Mouse (Mus musculus) MEL (cell line): Measurements from ENCODE around the gene Plpp6. TPM values are rescaled to one million over a fixed set of nuclear protein-coding genes. Genes with fewer than 3 reads are reported as not detected.

ENCODE experiments used
- DNase-seq: peaks from one replicate; pipeline ENCODE4 v3.0.0; 2011; ENCODE audit warnings: low read depth, low spot score
- H3K27ac ChIP-seq: 2 replicates; pipeline ENCODE4 v1.5.1; 2012; ENCODE audit warnings: low read depth, mild to moderate bottlenecking, control low read depth, low read length, moderate library complexity; ENCODE audit not compliant: control insufficient read depth
- H3K27me3 ChIP-seq, 2 experiments: fragments of 150-350 bp in 1 of 2; sonication (generic) in 1 of 2; 2 replicates each; pipeline ENCODE4 v1.6.1; 2012; ENCODE audit warnings: low read length in 2 of 2, mild to moderate bottlenecking in 2 of 2, improper control_type of control experiment in 1 of 2, moderate library complexity in 1 of 2; ENCODE audit not compliant: insufficient read depth in 2 of 2, control insufficient read depth in 1 of 2
- H3K36me3 ChIP-seq, 2 experiments: 2 replicates each; pipeline ENCODE4 v1.6.1; 2012 to 2014; ENCODE audit warnings: low read length in 2 of 2, improper control_type of control experiment in 1 of 2, inconsistent platforms in 1 of 2, mild to moderate bottlenecking in 1 of 2; ENCODE audit not compliant: insufficient read depth in 2 of 2, control insufficient read depth in 1 of 2
- H3K4me1 ChIP-seq, 2 experiments: fragments of 150-350 bp in 1 of 2; sonication (generic) in 1 of 2; 2 replicates each; pipeline ENCODE4 v1.6.1; 2012; ENCODE audit warnings: low read length in 2 of 2, improper control_type of control experiment in 1 of 2, mild to moderate bottlenecking in 1 of 2; ENCODE audit not compliant: insufficient read depth in 2 of 2, control insufficient read depth in 1 of 2
- H3K4me3 ChIP-seq, 2 experiments: fragments of 150-350 bp in 1 of 2; sonication (generic) in 1 of 2; 2 replicates each; pipeline ENCODE4 v1.5.1; 2012; ENCODE audit warnings: low read depth in 2 of 2, low read length in 2 of 2, mild to moderate bottlenecking in 2 of 2, moderate library complexity in 2 of 2, control low read depth in 1 of 2, improper control_type of control experiment in 1 of 2; ENCODE audit not compliant: control insufficient read depth in 1 of 2, insufficient read depth in 1 of 2
- H3K79me2 ChIP-seq: 2 replicates; pipeline ENCODE4 v1.6.1; 2012; ENCODE audit warnings: mild to moderate bottlenecking, low read length, moderate library complexity; ENCODE audit not compliant: control insufficient read depth, poor library complexity, insufficient read depth
- H3K9ac ChIP-seq: 2 replicates; pipeline ENCODE4 v1.6.1; 2012; ENCODE audit warnings: low read depth, mild to moderate bottlenecking, control low read depth, low read length, moderate library complexity; ENCODE audit not compliant: control insufficient read depth, poor library complexity, severe bottlenecking
- H3K9me3 ChIP-seq: fragments of 150-350 bp; sonication (generic); replicated peaks from 2 replicates; pipeline ENCODE4 v1.6.1; 2012; ENCODE audit warnings: mild to moderate bottlenecking, low read length, improper control_type of control experiment, moderate library complexity; ENCODE audit not compliant: insufficient read depth
- CHD2 ChIP-seq: IDR thresholded peaks from 2 replicates; pipeline ENCODE4 v1.6.1; 2011; ENCODE audit warnings: low read length, improper control_type of control experiment
- CTCF ChIP-seq, 3 experiments: IDR thresholded peaks in 2 of 3; conservative IDR thresholded peaks in 1 of 3; 2 replicates each; pipeline ENCODE4 v1.5.1; 2011 to 2012; ENCODE audit warnings: low read length in 3 of 3, low read depth in 2 of 3, mild to moderate bottlenecking in 2 of 3, improper control_type of control experiment in 1 of 3, inconsistent platforms in 1 of 3, mixed read lengths in 1 of 3, moderate library complexity in 1 of 3; ENCODE audit not compliant: control insufficient read depth in 1 of 3, insufficient read depth in 1 of 3, poor library complexity in 1 of 3, severe bottlenecking in 1 of 3
- E2F4 ChIP-seq: IDR thresholded peaks from 2 replicates; pipeline ENCODE4 v1.6.1; 2011; ENCODE audit warnings: low read depth, low read length, improper control_type of control experiment, borderline replicate concordance
- EP300 ChIP-seq, 2 experiments: IDR thresholded peaks; 2 replicates each; pipeline ENCODE4 v1.6.1; 2011; ENCODE audit warnings: improper control_type of control experiment in 2 of 2, low read length in 2 of 2, low read depth in 1 of 2, mild to moderate bottlenecking in 1 of 2
- GATA1 ChIP-seq: IDR thresholded peaks from 2 replicates; pipeline ENCODE4 v1.6.1; 2011; ENCODE audit warnings: low read depth, low read length, improper control_type of control experiment
- KAT2A ChIP-seq: conservative IDR thresholded peaks from 2 replicates; pipeline ENCODE4 v1.6.1; 2012; ENCODE audit warnings: low read depth, low read length, improper control_type of control experiment, inconsistent platforms
- MAFK ChIP-seq: IDR thresholded peaks from 2 replicates; pipeline ENCODE4 v1.6.1; 2011; ENCODE audit warnings: low read depth, mild to moderate bottlenecking, low read length, improper control_type of control experiment, borderline replicate concordance
- MEF2A ChIP-seq: IDR thresholded peaks from 2 replicates; pipeline ENCODE4 v1.6.1; 2014; ENCODE audit warnings: low read depth, mild to moderate bottlenecking, inconsistent platforms, low read length, improper control_type of control experiment; ENCODE audit not compliant: poor library complexity, insufficient replicate concordance, severe bottlenecking; ENCODE audit errors: extremely low read depth
- MXI1 ChIP-seq: IDR thresholded peaks from 2 replicates; pipeline ENCODE4 v1.6.1; 2011; ENCODE audit warnings: mild to moderate bottlenecking, low read depth, low read length, improper control_type of control experiment
- MYB ChIP-seq: IDR thresholded peaks from 2 replicates; pipeline ENCODE4 v1.6.1; 2011; ENCODE audit warnings: mild to moderate bottlenecking, low read depth, low read length, improper control_type of control experiment
- MYC ChIP-seq: IDR thresholded peaks from 2 replicates; pipeline ENCODE4 v1.6.1; 2011; ENCODE audit warnings: low read depth, mild to moderate bottlenecking, low read length, improper control_type of control experiment, moderate library complexity
- NELFE ChIP-seq: IDR thresholded peaks from 2 replicates; pipeline ENCODE4 v1.6.1; 2011; ENCODE audit warnings: low read depth, low read length, improper control_type of control experiment
- POLR2A ChIP-seq, 2 experiments: IDR thresholded peaks; 2 replicates each; pipeline ENCODE4 v1.6.1; 2011 to 2012; ENCODE audit warnings: low read length in 2 of 2, mild to moderate bottlenecking in 2 of 2, control low read depth in 1 of 2, improper control_type of control experiment in 1 of 2, low read depth in 1 of 2, moderate library complexity in 1 of 2; ENCODE audit not compliant: control insufficient read depth in 1 of 2, insufficient read depth in 1 of 2, poor library complexity in 1 of 2
- POLR2AphosphoS2 ChIP-seq: IDR thresholded peaks from 2 replicates; pipeline ENCODE4 v1.6.1; 2011; ENCODE audit warnings: low read length, improper control_type of control experiment
- POLR2AphosphoS5 ChIP-seq: IDR thresholded peaks from 2 replicates; pipeline ENCODE4 v1.6.1; 2012; ENCODE audit warnings: low read depth, borderline replicate concordance, mild to moderate bottlenecking, inconsistent platforms, low read length, moderate library complexity, mixed read lengths
- SIN3A ChIP-seq: IDR thresholded peaks from 2 replicates; pipeline ENCODE4 v1.6.1; 2012; ENCODE audit warnings: low read length, improper control_type of control experiment, inconsistent platforms
- SMC3 ChIP-seq: IDR thresholded peaks from 2 replicates; pipeline ENCODE4 v1.6.1; 2011; ENCODE audit warnings: low read depth, low read length, improper control_type of control experiment
- TAL1 ChIP-seq: IDR thresholded peaks from 2 replicates; pipeline ENCODE4 v1.6.1; 2012; ENCODE audit warnings: mild to moderate bottlenecking, inconsistent platforms, low read length, moderate library complexity, mixed read lengths
- TBP ChIP-seq: IDR thresholded peaks from 2 replicates; pipeline ENCODE4 v1.8.0; 2011; ENCODE audit warnings: low read depth, low read length, improper control_type of control experiment
- TCF12 ChIP-seq: IDR thresholded peaks from 2 replicates; pipeline ENCODE4 v1.6.1; 2014; ENCODE audit warnings: low read depth, mild to moderate bottlenecking, inconsistent platforms, low read length, improper control_type of control experiment, moderate library complexity
- USF1 ChIP-seq: IDR thresholded peaks from 2 replicates; pipeline ENCODE4 v1.6.1; 2014; ENCODE audit warnings: low read depth, mild to moderate bottlenecking, inconsistent platforms, low read length, improper control_type of control experiment, moderate library complexity
- USF2 ChIP-seq, 2 experiments: IDR thresholded peaks; 2 replicates each; pipeline ENCODE4 v1.6.1; 2011 to 2012; ENCODE audit warnings: improper control_type of control experiment in 2 of 2, low read length in 2 of 2, borderline replicate concordance in 1 of 2, inconsistent platforms in 1 of 2, low read depth in 1 of 2, mild to moderate bottlenecking in 1 of 2; ENCODE audit not compliant: insufficient read depth in 1 of 2
- ZC3H11A ChIP-seq: IDR thresholded peaks from 2 replicates; pipeline ENCODE4 v1.6.1; 2012; ENCODE audit warnings: low read depth, mild to moderate bottlenecking, inconsistent platforms, low read length, improper control_type of control experiment
- ZKSCAN1 ChIP-seq: IDR thresholded peaks from 2 replicates; pipeline ENCODE4 v1.6.1; 2012; ENCODE audit warnings: low read depth, mild to moderate bottlenecking, inconsistent platforms, low read length, improper control_type of control experiment, moderate library complexity
- ZMIZ1 ChIP-seq: IDR thresholded peaks from 2 replicates; pipeline ENCODE4 v1.6.1; 2012; ENCODE audit warnings: low read depth, mild to moderate bottlenecking, inconsistent platforms, low read length, improper control_type of control experiment, moderate library complexity
- ZNF384 ChIP-seq: IDR thresholded peaks from 2 replicates; pipeline ENCODE4 v1.6.1; 2012; ENCODE audit warnings: low read depth, mild to moderate bottlenecking, inconsistent platforms, low read length, improper control_type of control experiment
- polyA plus RNA-seq, 2 experiments: library from polyadenylated mRNA; stranded (reverse) in 1 of 2; unstranded in 1 of 2; fragments of >175 nt in 1 of 2; fragments of >200 nt in 1 of 2; gene quantifications; 2 replicates each; pipeline versions ENCODE4 v1.2.1 to v1.2.4; 2012; ENCODE audit warnings: low replicate concordance in 2 of 2, low read depth in 1 of 2; ENCODE audit not compliant: insufficient read length in 2 of 2, insufficient read depth in 1 of 2, missing spikeins in 1 of 2
- total RNA-seq: library from RNA; depleted of rRNA; stranded (reverse); fragments of 300-350 nt; gene quantifications from 2 replicates; pipeline ENCODE4 v1.2.3, GENCODE M21; 2012

The Plpp6 gene
- total and polyA plus RNA-seq, 3 experiments, result 0.08 to 1.9 TPM; not detected in 1

GRCm38 (mm10) chr19:28946782-28947181 lies 17.0 kb upstream of the Plpp6 start:
- Histone ChIP-seq H3K79me2 (no peaks in the 10 kb centered on the region), H3K4me3 (no peak overlapping the region)

GRCm38 (mm10) chr19:28947311-28947710 lies 16.4 kb upstream of the Plpp6 start:
- TF ChIP-seq KAT2A (no peak), POLR2AphosphoS5 (no peak), TAL1 (no peak), MYC (no peak), NELFE (no peak), SMC3 (no peak), MAFK (no peak), ZMIZ1 (no peak), CTCF (IDR thresholded peaks at IDR 0.05 in 2 of 3, conservative IDR thresholded peaks at IDR 0.05 in 1 of 3; ENCODE audit: control insufficient read depth in 1 of 3, insufficient read depth in 1 of 3, low read depth in 2 of 3, low read length in 3 of 3, poor library complexity in 1 of 3, severe bottlenecking in 1 of 3) (no peak), GATA1 (no peak), USF1 (no peak), E2F4 (no peak), TBP (no peak), POLR2A (IDR thresholded peaks at IDR 0.05; ENCODE audit: control insufficient read depth in 1 of 2, insufficient read depth in 1 of 2, low read depth in 1 of 2, low read length in 2 of 2, poor library complexity in 1 of 2) (no peak), SIN3A (no peak), MYB (no peak)
- TF ChIP-seq, all 39 proteins: peak for 0
- Histone ChIP-seq H3K4me3 (no peak overlapping the region), H3K79me2 (no peaks in the 10 kb centered on the region), H3K9me3 (no peaks in the 10 kb centered on the region), H3K36me3 (no peaks in the 10 kb centered on the region), H3K4me1 (no peaks in the 10 kb centered on the region), H3K27ac (no peak overlapping the region), H3K27me3 (peaks cover 8 to 9% of the 10 kb centered on the region in 2 experiments), H3K9ac (no peak overlapping the region)
- no peak for DNase-seq

More at GRCm38 (mm10) chr19:28946782-28947181, 17.0 kb upstream of the Plpp6 start:
- H3K9ac ChIP-seq, result no peak overlapping the region
- peaks cover 7 to 9% of the 10 kb centered on the region in 2 experiments for H3K27me3 ChIP-seq
- TF ChIP-seq KAT2A (no peak), ZNF384 (no peak), CHD2 (no peak), EP300 (IDR thresholded peaks at IDR 0.05; ENCODE audit: low read depth in 1 of 2, low read length in 2 of 2) (no peak), TCF12 (no peak), MYC (no peak), USF2 (IDR thresholded peaks at IDR 0.05; ENCODE audit: borderline replicate concordance in 1 of 2, insufficient read depth in 1 of 2, low read depth in 1 of 2, low read length in 2 of 2) (no peak), POLR2AphosphoS2 (no peak), MAFK (no peak), MXI1 (no peak), ZC3H11A (no peak), SMC3 (no peak), ZKSCAN1 (no peak), MEF2A (no peak)
- TF ChIP-seq, all 39 proteins: peak for 0
- Histone ChIP-seq H3K4me1 (no peaks in the 10 kb centered on the region), H3K27ac (no peak overlapping the region), H3K36me3 (no peaks in the 10 kb centered on the region), H3K9me3 (no peaks in the 10 kb centered on the region)
- DNase-seq, result no peak
